Mouse (Mus musculus) cerebral cortex, adult 2 months (tissue): Measurements from ENCODE around the gene Tbck.

Experiments used
- WGBS: fragments of 180-500 bp; shearing (Covaris S2); methylation state at CpG from one replicate; pipeline ENCODE4 v1.1.7; 2018; 5-methylcytosine and 5-hydroxymethylcytosine counted together

Tbck gene

GRCm38 (mm10) chr3:132868838-132869237 is 184.9 kb downstream of the Tbck start:
- WGBS, result 65% methylated on average over 2 of the region's 2 CpGs

GRCm38 (mm10) chr3:132870079-132870478 is 186.1 kb downstream of the Tbck start:
- 77% methylated on average over 6 of the region's 6 CpGs for WGBS

- 72% methylated on average over 9 of the region's 9 CpGs for WGBS
Observed at GRCm38 (mm10) chr3:132871318-132871904, 187.5 kb downstream of the Tbck start.

- 53% methylated on average over 6 of the region's 6 CpGs for WGBS
Observed at GRCm38 (mm10) chr3:132873251-132873650, 189.3 kb downstream of the Tbck start.

- 74% methylated on average over 14 of the region's 14 CpGs for WGBS
Observed at GRCm38 (mm10) chr3:132876011-132876708, 192.2 kb downstream of the Tbck start.

GRCm38 (mm10) chr3:132876933-132877676 is 193.2 kb downstream of the Tbck start:
- WGBS, result 80% methylated on average over 10 of the region's 10 CpGs

GRCm38 (mm10) chr3:132880361-132880760 is 196.4 kb downstream of the Tbck start:
- 82% methylated on average over 3 of the region's 3 CpGs for WGBS

- 36% methylated on average over 9 of the region's 9 CpGs for WGBS
Observed at GRCm38 (mm10) chr3:132880826-132881225, 196.9 kb downstream of the Tbck start.

- WGBS, result 87% methylated on average over 9 of the region's 9 CpGs
Observed at GRCm38 (mm10) chr3:132883256-132883655, 199.3 kb downstream of the Tbck start.

- 93% methylated on average over 10 of the region's 10 CpGs for WGBS
Observed at GRCm38 (mm10) chr3:132884459-132884858, 200.5 kb downstream of the Tbck start.

GRCm38 (mm10) chr3:132886419-132887050 is 202.6 kb downstream of the Tbck start:
- WGBS, result 91% methylated on average over 6 of the region's 6 CpGs

- WGBS, result 92% methylated on average over 16 of the region's 16 CpGs
Observed at GRCm38 (mm10) chr3:132887074-132887848, 203.3 kb downstream of the Tbck start.
